19 mouse cellular contexts compared by ENCODE assay signal in the genomic region with DNA sequence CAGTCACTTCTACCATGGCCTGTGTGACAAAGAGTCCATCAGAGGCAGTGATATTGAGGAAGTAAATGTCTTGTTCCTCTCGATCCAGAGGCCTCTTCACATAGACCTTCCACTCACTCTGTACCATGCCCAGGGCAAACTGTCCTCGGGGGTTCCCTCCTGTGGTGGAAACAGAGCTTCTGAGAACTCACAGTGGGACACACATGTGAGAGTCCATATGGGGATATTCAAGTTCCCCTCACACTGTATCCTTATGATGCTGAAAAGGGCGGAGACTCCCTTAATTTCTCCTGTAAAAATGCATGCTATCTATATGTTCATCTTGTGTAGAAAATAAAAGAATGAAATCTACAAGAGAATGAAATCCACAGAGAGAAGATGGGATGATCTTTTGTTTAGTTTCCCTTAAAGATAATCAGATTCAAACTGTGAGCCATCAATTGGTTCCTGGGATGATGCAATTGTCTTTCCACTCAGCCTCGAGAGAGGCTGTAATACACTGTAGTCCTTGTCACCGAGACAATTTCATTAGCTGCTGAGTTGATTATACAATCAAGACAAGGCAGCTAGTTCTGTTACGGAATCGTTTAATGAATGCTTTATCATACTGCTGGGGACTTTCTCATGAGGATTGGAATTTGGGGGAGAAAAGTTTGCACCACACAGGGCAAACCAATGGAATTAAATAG.
DNase-seq lines count a peak whose midpoint lies in the region; ATAC-seq and TF ChIP-seq lines count a peak whose summit lies in the region.
"Had no signal": no experiment of that assay in that cellular context is flagged by ENCODE, and none has a peak within 500 bp of the region (broad histone marks: within the 10 kb centered on the region; RNA-seq: fewer than 3 reads in every experiment).

No protein-coding gene starts in this region.

- no peaks in the 10 kb centered on the region for H3K9me3 ChIP-seq in hindbrain, embryonic 12.5 days (replicated peaks)
- no peaks in the 10 kb centered on the region for H3K9me3 ChIP-seq in hindbrain, embryonic 10.5 days
- H3K9me3 ChIP-seq in midbrain, postnatal 0 days (ENCODE audit: low read length): no peaks in the 10 kb centered on the region
- no peaks in the 10 kb centered on the region for H3K9me3 ChIP-seq in midbrain, embryonic 16.5 days (replicated peaks; ENCODE audit: control insufficient read depth, low read length, poor library complexity, severe bottlenecking)
- no peaks in the 10 kb centered on the region for H3K9me3 ChIP-seq in hindbrain, postnatal 0 days (ENCODE audit: low read length)
- H3K9me3 ChIP-seq in heart, embryonic 10.5 days: no peaks in the 10 kb centered on the region
- H3K9me3 ChIP-seq: embryonic facial prominence, embryonic 13.5 days; forebrain, embryonic 12.5 days; heart, embryonic 15.5 days had no signal

- no peaks in the 10 kb centered on the region for H3K4me1 ChIP-seq in hindbrain, embryonic 12.5 days
- H3K4me1 ChIP-seq in hindbrain, embryonic 10.5 days (replicated peaks): 0 out of 2 replicates have a peak, but pooled peaks cover 4% of the 10 kb centered on the region
- H3K4me1 ChIP-seq in midbrain, postnatal 0 days (ENCODE audit: insufficient read depth, low read length): no peaks in the 10 kb centered on the region
- H3K4me1 ChIP-seq in midbrain, embryonic 16.5 days (ENCODE audit: control insufficient read depth, insufficient read depth, low read length): 0 out of 2 replicates have a peak, but pooled peaks cover 3% of the 10 kb centered on the region
- H3K4me1 ChIP-seq in hindbrain, postnatal 0 days (ENCODE audit: insufficient read depth, low read length): no peaks in the 10 kb centered on the region
- H3K4me1 ChIP-seq in heart, embryonic 10.5 days: no peaks in the 10 kb centered on the region
- H3K4me1 ChIP-seq: embryonic facial prominence, embryonic 13.5 days; heart, embryonic 15.5 days had no signal

- no peak overlapping the region for H3K27ac ChIP-seq in hindbrain, embryonic 12.5 days
- no peak overlapping the region for H3K27ac ChIP-seq in hindbrain, embryonic 10.5 days
- H3K27ac ChIP-seq in midbrain, postnatal 0 days (ENCODE audit: low read depth, low read length): no peak overlapping the region
- H3K27ac ChIP-seq in midbrain, embryonic 16.5 days (ENCODE audit: low read length): no peak overlapping the region
- H3K27ac ChIP-seq in hindbrain, postnatal 0 days: no peak overlapping the region
- no peak overlapping the region for H3K27ac ChIP-seq in heart, embryonic 10.5 days
- H3K27ac ChIP-seq: embryonic facial prominence, embryonic 13.5 days; forebrain, embryonic 12.5 days; heart, embryonic 15.5 days had no signal

- H3K36me3 ChIP-seq in hindbrain, embryonic 12.5 days: peaks cover 17% of the 10 kb centered on the region
- peaks cover 36% of the 10 kb centered on the region for H3K36me3 ChIP-seq in hindbrain, embryonic 10.5 days
- H3K36me3 ChIP-seq in midbrain, postnatal 0 days (ENCODE audit: insufficient read depth, low read length): peaks cover 11% of the 10 kb centered on the region; the same call in 1 of the 2 replicates
- peaks cover 20% of the 10 kb centered on the region for H3K36me3 ChIP-seq in midbrain, embryonic 16.5 days (ENCODE audit: control insufficient read depth, insufficient read depth, low read length)
- H3K36me3 ChIP-seq in hindbrain, postnatal 0 days (ENCODE audit: insufficient read depth, low read length): no peaks in the 10 kb centered on the region; the same call in 1 of the 2 replicates
- no peaks in the 10 kb centered on the region for H3K36me3 ChIP-seq in heart, embryonic 10.5 days
- H3K36me3 ChIP-seq: embryonic facial prominence, embryonic 13.5 days; heart, embryonic 15.5 days had no signal

- TF ChIP-seq POLR2A in brain, embryonic 14.5 days (IDR thresholded peaks at IDR 0.05; ENCODE audit: borderline replicate concordance, extremely low read depth, insufficient read depth, insufficient read length, poor library complexity, severe bottlenecking): no peak

- H3K9ac ChIP-seq in hindbrain, embryonic 12.5 days: no peak overlapping the region
- no peak overlapping the region for H3K9ac ChIP-seq in midbrain, postnatal 0 days (replicated peaks; ENCODE audit: low read length, poor library complexity, severe bottlenecking)
- no peak overlapping the region for H3K9ac ChIP-seq in midbrain, embryonic 16.5 days (ENCODE audit: low read depth, low read length)
- no peak overlapping the region for H3K9ac ChIP-seq in hindbrain, postnatal 0 days (replicated peaks; ENCODE audit: low read length)
- H3K9ac ChIP-seq: embryonic facial prominence, embryonic 13.5 days; forebrain, embryonic 12.5 days; heart, embryonic 15.5 days had no signal

- H3K27me3 ChIP-seq in hindbrain, embryonic 12.5 days: no peaks in the 10 kb centered on the region
- no peaks in the 10 kb centered on the region for H3K27me3 ChIP-seq in hindbrain, embryonic 10.5 days (ENCODE audit: insufficient read depth, poor library complexity, severe bottlenecking)
- H3K27me3 ChIP-seq in midbrain, postnatal 0 days (ENCODE audit: insufficient read depth, low read length): no peaks in the 10 kb centered on the region
- H3K27me3 ChIP-seq in midbrain, embryonic 16.5 days (ENCODE audit: control insufficient read depth, insufficient read depth, low read depth, low read length): no peaks in the 10 kb centered on the region
- no peaks in the 10 kb centered on the region for H3K27me3 ChIP-seq in hindbrain, postnatal 0 days (ENCODE audit: insufficient read depth, low read length)
- no peaks in the 10 kb centered on the region for H3K27me3 ChIP-seq in heart, embryonic 10.5 days (ENCODE audit: insufficient read depth, poor library complexity, severe bottlenecking)
- H3K27me3 ChIP-seq: embryonic facial prominence, embryonic 13.5 days; forebrain, embryonic 12.5 days; heart, embryonic 15.5 days had no signal

- 62% methylated on average over 7 of the region's 7 CpGs for WGBS in hindbrain, embryonic 12.5 days
- 69% methylated on average over 7 of the region's 7 CpGs for WGBS in hindbrain, embryonic 10.5 days
- WGBS in midbrain, postnatal 0 days: 58% methylated on average over 7 of the region's 7 CpGs
- 53% methylated on average over 7 of the region's 7 CpGs for WGBS in midbrain, embryonic 16.5 days
- 47% methylated on average over 7 of the region's 7 CpGs for WGBS in hindbrain, postnatal 0 days
- 76% methylated on average over 7 of the region's 7 CpGs for whole genome bisulfite sequencing in heart, embryonic 10.5 days

- ATAC-seq in hindbrain, embryonic 12.5 days (ENCODE audit: low FRiP score): peak; percentile 72; the same call in 1 of the 2 replicates
- no peak for ATAC-seq in midbrain, postnatal 0 days (ENCODE audit: low FRiP score)
- ATAC-seq in midbrain, embryonic 16.5 days: no peak
- ATAC-seq in hindbrain, postnatal 0 days: no peak
- ATAC-seq: activated CD4-positive, CD25-positive, alpha-beta regulatory T cell, adult 4 months; Patski had no signal

- no peak for TF ChIP-seq CTCF in midbrain, postnatal 0 days (IDR thresholded peaks at IDR 0.05)
- TF ChIP-seq CTCF in brain, embryonic 14.5 days (IDR thresholded peaks at IDR 0.05; ENCODE audit: borderline replicate concordance, extremely low read depth, insufficient read depth, insufficient read length): no peak
- TF ChIP-seq CTCF in hindbrain, postnatal 0 days (IDR thresholded peaks at IDR 0.05; ENCODE audit: low read depth): no peak

- DNase-seq in hindbrain, embryonic 10.5 days (ENCODE audit: low spot score): no peak
- DNase-seq in midbrain, postnatal 0 days (ENCODE audit: low spot score): peak; percentile 12
- DNase-seq in brain, embryonic 14.5 days (ENCODE audit: low read depth): peak; percentile 41
- peak; percentile 18 for DNase-seq in hindbrain, postnatal 0 days (ENCODE audit: low spot score)
- no peak for DNase-seq in heart, embryonic 10.5 days (ENCODE audit: low spot score)
- DNase-seq: adrenal gland, postnatal 14 days; cerebellum, adult 18-20 months; cerebellum, adult 9-11 months; cerebellum, postnatal 36 days; heart, adult 18-20 months; heart, postnatal 14 days had no signal

- H3K4me3 ChIP-seq in hindbrain, embryonic 12.5 days: no peak overlapping the region
- no peak overlapping the region for H3K4me3 ChIP-seq in hindbrain, embryonic 10.5 days
- no peak overlapping the region for H3K4me3 ChIP-seq in midbrain, postnatal 0 days (ENCODE audit: low read depth, low read length)
- no peak overlapping the region for H3K4me3 ChIP-seq in midbrain, embryonic 16.5 days (ENCODE audit: low read depth, low read length)
- no peak overlapping the region for H3K4me3 ChIP-seq in hindbrain, postnatal 0 days (ENCODE audit: low read length)
- H3K4me3 ChIP-seq in heart, embryonic 10.5 days: no peak overlapping the region
- H3K4me3 ChIP-seq: embryonic facial prominence, embryonic 13.5 days; forebrain, embryonic 12.5 days; heart, embryonic 15.5 days had no signal

- H3K4me2 ChIP-seq in hindbrain, embryonic 12.5 days (replicated peaks): no peak overlapping the region
- no peak overlapping the region for H3K4me2 ChIP-seq in midbrain, postnatal 0 days (ENCODE audit: low read depth, low read length, poor library complexity, severe bottlenecking)
- H3K4me2 ChIP-seq in midbrain, embryonic 16.5 days (ENCODE audit: low read length): no peak overlapping the region
- no peak overlapping the region for H3K4me2 ChIP-seq in hindbrain, postnatal 0 days (ENCODE audit: low read depth, low read length)
- H3K4me2 ChIP-seq: embryonic facial prominence, embryonic 13.5 days; forebrain, embryonic 12.5 days; heart, embryonic 11.5 days; heart, embryonic 15.5 days had no signal

Comparison
In these comparisons a context has a peak if more than half of its experiments do, and no peak if none do; other contexts are left out.
1. DNase-seq: peak in midbrain, postnatal 0 days (single experiment), brain, embryonic 14.5 days (single experiment) and hindbrain, postnatal 0 days (single experiment); none in hindbrain, embryonic 10.5 days (single experiment) and heart, embryonic 10.5 days (single experiment).